Mouse (Mus musculus) myocyte (in vitro differentiated cells): ENCODE measurements around the gene Gm31371. TPM values are rescaled to one million over a fixed set of nuclear protein-coding genes. Genes with fewer than 3 reads are reported as not detected.

ENCODE experiments used
- polyA plus RNA-seq: library from polyadenylated mRNA; unstranded; fragments of >200 nt; fragmentation: generic; extraction: Trizol; gene quantifications from one replicate; pipeline ENCODE4 v1.2.1, GENCODE M21; 2012; ENCODE audit warnings: missing spikeins

Gm31371 gene
- polyA plus RNA-seq, 1 experiment = not detected

Other genes with a start within 250 kb of the Gm31371 start
- gene 4930467E23Rik, start 173.8 kb upstream of the Gm31371 start, polyA plus RNA-seq = not detected